Mouse (Mus musculus) c-Kit-positive CD71-negative TER-119-negative erythroid progenitor cells, embryonic 14.5 days (primary cell): ENCODE measurements around the gene Pknox1.
A peak's percentile ranks its signal among the peaks of the same experiment; 100 is the strongest.

ENCODE experiments used
- DNase-seq: peaks from one replicate; pipeline ENCODE4 v3.0.0-alpha.2; 2013; ENCODE audit warnings: low read depth

Pknox1 gene

DNA sequence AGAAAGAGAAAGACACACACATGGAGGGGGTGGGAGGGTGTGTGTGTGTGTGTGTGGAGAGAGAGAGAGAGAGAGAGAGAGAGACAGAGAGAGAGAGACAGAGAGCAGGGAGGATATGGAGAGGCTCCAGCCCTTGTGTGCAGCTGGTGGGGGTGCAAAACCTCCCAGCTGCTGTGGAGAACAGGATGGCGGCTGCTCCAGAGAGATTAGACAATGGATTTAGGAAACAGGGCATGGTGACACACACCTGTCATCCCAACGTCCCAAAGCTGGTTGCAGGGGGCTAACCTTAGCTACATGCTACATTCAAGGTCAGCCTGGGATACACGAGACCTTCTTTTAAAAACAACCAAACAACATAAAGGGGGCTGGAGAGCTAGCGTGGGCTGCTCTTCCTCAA lies 8.3 kb upstream of the Pknox1 start:
- no peak for DNase-seq

DNA sequence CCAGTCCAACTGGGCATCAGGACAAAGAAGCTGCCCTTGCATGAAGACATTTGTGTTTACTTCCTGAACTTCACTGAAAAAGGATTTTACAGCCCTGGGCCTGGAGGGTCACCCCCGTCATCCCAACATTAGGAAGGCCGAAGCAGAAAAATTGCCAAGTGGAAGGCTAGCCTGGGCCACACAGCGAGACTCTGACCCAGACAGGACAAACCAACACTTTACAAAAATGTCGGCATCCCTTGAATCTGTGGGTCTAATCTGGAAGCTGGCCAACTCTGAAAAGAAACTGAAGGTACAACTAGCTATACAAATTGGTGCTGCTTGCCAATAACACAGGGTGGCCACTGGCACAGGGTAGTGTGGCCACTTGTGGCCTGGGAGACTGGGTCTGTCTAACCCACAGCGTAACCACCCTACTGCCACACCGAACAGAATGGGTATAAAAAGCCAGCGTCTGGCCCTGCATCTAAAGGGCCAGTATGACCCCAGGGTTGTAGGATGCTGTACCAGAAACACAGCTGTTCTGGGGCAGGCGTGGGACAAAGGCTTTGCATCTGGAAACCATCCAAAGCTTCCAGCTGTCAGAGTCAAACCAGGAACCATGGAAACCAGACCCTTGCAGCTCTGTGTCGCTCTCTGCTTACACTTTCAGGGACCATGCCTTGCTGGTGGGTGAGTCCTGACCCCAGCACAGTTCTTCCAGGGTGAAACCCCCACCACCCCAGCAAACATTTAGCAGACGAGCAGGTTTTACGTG lies 7.2 kb upstream of the Pknox1 start:
- no peak for DNase-seq

GRCm38 (mm10) chr17:31557947-31558542 lies 6.5 kb upstream of the Pknox1 start:
- no peak for DNase-seq

DNA sequence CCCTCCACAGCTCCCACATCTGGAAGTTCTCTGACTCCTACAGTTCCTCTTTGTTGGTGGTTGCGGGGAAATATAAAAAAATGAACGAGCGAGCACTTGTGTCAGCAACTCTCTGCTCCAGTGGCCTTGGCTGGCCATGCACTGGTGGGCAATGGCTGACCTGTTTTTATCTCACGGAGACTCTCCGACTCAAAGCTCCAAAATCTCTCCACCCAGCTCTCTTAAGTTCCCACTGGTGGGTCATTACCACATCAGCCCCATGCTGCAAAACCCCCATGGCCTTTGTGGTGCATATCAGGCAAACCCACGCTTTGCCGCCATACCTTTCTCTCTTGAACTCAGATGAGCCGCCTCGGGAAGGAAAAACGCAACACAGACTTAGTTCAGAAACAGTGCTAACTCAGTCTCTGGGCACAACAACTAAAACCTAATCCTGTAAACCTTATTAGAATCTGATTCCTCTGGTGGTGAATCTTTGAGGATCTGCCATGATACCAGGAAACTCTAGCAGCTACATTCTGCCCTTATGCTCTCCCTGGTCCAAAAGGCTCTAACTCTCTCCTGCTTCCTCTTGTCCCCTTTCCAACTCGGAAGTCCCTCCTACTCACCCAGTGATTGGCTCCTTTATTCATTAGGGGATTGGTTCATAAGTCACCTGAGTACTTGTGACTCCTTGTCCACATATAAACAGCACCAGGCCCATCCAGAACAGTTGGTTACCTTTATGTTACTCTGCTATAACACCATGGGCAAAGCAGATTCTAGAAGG lies 5.3 kb upstream of the Pknox1 start:
- DNase-seq: no peak

- no peak for DNase-seq
These were observed 911 bp upstream of the Pknox1 start for GRCm38 (mm10) chr17:31563632-31564014.

GRCm38 (mm10) chr17:31564858-31565140 lies 265 bp downstream of the Pknox1 start:
- no peak for DNase-seq

DNA sequence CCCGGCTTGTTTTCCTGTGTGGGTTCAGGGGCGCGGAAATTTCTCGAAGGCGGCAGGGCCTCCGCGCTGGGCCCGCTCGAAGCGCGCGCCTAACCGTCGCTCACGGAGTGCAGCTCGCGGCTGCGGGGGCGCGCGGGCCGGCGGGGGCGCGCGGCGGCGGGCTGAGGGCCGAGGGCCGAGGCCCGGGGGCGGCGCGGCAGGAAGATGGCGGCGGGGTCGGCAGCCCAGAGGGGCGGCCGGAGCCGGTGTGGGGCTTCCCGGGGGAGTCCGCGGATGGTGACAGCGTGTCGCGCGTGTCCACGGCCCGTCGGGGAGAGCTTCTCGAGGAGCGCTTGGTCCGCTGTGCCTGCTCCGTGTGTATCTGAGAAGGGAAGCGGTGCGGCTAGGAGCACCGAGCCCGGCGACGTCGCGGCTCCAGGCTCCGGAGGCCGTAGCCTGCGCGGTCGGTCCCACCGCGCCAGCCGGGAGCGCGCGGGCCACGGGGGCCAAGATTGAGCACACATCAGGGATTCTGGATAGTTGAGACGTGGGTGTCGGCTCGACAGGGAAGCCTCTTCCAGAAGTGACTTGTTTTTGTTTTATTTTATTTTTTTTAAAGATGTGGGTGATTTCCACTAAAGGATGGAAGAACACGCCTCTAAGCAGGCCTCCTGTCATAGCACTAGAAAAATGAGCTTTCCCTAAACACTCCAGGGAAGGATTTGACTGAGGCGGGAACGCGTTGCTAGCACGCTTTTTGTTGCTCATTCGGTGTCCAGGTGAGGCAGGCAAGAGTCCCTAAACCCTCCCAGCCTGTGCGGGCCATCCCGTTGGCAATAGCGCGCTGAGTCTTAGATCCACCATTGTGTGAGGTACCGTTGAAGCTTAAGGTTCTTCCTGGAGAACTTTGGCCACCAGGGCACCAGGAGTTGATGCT lies 865 bp downstream of the Pknox1 start:
- DNase-seq: peak; percentile 37

DNA sequence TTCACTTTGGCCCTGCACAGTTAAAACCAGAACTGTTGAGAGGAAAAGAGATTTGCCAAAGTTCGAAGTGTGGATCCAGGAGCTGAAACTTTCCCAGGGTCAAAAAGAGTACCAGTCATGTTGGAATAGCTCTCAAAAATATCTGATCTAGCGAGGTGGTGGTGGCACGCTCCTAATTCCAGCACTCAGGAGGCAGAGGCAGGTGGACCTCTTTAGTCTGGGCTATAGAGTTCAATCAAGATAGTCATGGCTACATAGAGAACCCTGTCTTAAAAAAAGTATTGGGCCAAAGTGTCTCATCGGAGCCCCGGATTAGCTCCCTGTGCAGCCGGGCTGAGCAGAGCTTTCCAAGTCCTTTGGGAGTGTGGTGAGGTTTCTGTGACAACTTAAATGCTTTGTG lies 1.7 kb downstream of the Pknox1 start:
- DNase-seq: no peak

DNA sequence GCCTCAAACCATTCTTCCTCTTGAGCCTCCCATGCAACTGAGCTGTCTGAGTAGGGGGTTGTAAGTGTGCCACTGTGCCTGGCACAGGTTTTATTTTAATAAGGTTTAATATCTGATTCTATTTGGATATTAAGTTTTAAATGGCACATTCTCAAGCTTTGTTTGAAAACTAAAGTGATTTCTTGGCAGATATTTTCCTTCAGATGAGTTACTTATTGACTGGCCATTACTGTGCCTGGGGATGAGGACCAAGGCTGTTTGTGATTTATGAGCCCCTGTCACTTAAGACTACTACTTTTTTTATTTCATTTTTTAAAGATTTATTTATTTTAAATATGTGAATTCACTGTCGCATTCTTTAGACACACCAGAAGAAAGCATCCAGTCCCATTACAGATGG lies 5.2 kb downstream of the Pknox1 start:
- no peak for DNase-seq

DNA sequence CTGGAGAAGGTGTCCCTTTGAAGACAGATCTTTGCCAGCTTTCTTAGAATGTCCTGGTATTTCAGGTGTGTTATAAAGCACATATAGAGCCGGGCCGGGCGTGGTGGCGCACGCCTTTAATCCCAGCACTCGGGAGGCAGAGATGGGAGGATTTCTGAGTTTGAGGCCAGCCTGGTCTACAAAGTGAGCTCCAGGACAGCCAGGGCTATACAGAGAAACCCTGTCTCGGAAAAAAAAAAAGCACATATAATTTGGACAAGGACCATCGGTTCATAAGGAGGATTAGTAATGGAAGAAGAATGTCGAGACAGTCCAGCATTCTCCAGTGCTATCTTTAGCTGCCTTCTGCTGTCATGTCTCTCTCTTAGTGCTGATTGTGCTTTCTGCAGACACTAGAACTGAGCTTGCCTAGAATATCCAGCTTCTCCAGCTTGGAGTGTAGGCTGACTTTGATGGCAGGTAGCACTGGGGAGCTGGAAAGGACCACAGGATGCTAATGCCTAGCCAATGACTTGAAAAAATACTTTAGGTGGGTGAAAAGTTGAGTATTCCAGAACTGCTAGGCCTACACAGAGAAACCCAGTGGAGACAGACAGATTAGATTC lies 5.9 kb downstream of the Pknox1 start:
- DNase-seq: peak; percentile 58

DNA sequence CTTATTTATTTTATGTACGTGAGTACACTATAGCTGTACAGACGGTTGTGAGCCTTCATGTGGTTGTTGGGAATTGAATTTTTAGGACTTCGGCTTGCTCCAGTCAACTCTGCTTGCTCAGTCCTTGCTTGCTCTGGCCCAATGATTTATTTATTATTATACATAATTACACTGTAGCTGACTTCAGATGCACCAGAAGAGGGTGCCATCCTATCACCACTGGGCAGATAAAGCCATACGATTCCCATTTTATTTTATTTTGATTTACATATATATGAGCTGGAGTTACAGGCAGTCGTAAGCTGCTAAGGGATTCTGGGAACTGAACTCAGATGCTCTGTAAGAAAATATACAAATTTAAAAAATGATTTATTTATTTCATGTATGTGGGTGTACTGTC lies 7.2 kb downstream of the Pknox1 start:
- no peak for DNase-seq

GRCm38 (mm10) chr17:31574662-31575061 lies 10.1 kb downstream of the Pknox1 start:
- DNase-seq: no peak

- no peak for DNase-seq
These were observed 12.1 kb downstream of the Pknox1 start for GRCm38 (mm10) chr17:31576394-31577175.

- DNase-seq: no peak
These were observed 15.8 kb downstream of the Pknox1 start for GRCm38 (mm10) chr17:31580344-31580743.

GRCm38 (mm10) chr17:31583185-31583584 lies 18.7 kb downstream of the Pknox1 start:
- no peak for DNase-seq

GRCm38 (mm10) chr17:31583781-31584180 lies 19.2 kb downstream of the Pknox1 start:
- DNase-seq: no peak

- DNase-seq: no peak
These were observed 23.6 kb downstream of the Pknox1 start for GRCm38 (mm10) chr17:31588115-31588514.

GRCm38 (mm10) chr17:31588726-31589125 lies 24.2 kb downstream of the Pknox1 start:
- DNase-seq: no peak

GRCm38 (mm10) chr17:31590846-31591245 lies 26.3 kb downstream of the Pknox1 start:
- no peak for DNase-seq

GRCm38 (mm10) chr17:31594590-31594989 lies 30.1 kb downstream of the Pknox1 start:
- peak; percentile 46 for DNase-seq

DNA sequence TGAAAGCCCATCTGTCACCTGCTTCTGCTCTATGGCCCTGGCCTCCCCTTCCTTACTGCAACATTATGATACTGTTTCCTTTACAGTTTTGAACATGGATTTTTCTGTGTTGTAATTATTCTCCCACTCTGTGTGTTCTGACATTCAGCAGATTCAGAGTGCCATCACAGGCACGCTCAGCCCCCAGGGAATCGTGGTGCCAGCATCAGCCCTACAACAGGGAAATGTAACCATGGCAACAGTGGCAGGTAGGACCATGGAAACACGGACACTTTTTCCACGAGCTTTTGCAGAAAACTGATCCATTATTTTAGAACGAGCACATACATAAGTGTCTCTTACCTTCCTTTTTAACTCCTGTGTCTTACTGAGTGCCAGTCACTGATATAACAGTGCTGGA lies 30.5 kb downstream of the Pknox1 start:
- DNase-seq: no peak
